Mouse (Mus musculus): Measurements from ENCODE around the gene Nucb1. TPM values are rescaled to one million over a fixed set of nuclear protein-coding genes. Genes with fewer than 3 reads are reported as not detected.
"Not testable (repeated sequence)": the region's sequence is repeated elsewhere in the genome, so short reads cannot be mapped to it uniquely, and the experiment has no call there.

The Nucb1 gene
- polyA plus RNA-seq, 1 experiment = 111 TPM

DNA sequence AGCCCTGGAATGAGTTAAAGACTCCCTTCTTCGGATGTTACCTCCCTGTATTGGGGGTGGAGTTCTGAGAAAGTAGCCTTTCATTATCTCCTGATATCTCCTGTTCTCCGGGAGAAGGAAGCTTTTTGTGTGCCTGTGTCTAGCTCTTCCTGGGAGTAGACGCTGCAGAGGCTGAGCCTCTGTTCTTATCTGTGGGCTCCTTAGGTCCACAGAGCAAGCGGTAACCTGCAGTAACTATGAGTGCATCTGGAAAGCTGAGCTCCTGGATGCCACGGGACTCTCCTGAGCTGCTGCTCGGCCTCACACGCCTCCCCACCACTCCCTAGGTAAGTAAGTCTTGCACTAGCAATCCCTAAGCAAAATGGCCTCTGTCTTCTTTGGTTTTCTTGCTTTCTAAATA is 24.0 kb downstream of the Nucb1 start:
- TF ChIP-seq CTCF (IDR thresholded peaks at IDR 0.05; ENCODE audit: borderline replicate concordance, extremely low read depth, insufficient read depth, insufficient read length) = no peak
- no peak for TF ChIP-seq POLR2A (IDR thresholded peaks at IDR 0.05; ENCODE audit: borderline replicate concordance, extremely low read depth, insufficient read depth, insufficient read length, poor library complexity, severe bottlenecking)
- no peak for DNase-seq (ENCODE audit: low read depth)

DNA sequence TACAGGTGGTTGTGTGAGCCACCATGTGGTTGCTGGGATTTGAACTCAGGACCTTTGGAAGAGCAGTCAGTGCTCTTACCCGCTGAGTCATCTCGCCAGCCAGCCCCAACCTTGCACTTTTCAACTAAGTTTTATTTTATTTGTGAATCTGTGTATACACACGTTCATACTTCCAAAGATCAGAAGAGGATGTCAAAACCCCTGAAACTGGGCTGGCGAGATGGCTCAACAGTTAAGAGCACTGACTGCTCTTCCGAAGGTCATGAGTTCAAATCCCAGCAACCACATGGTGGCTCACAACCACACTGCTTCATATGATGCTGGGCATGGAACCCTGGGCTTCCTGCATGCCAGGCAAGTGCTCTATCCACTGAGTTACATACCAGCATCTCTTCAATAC is 25.2 kb downstream of the Nucb1 start:
- not testable (repeated sequence) for DNase-seq (ENCODE audit: low read depth)

DNA sequence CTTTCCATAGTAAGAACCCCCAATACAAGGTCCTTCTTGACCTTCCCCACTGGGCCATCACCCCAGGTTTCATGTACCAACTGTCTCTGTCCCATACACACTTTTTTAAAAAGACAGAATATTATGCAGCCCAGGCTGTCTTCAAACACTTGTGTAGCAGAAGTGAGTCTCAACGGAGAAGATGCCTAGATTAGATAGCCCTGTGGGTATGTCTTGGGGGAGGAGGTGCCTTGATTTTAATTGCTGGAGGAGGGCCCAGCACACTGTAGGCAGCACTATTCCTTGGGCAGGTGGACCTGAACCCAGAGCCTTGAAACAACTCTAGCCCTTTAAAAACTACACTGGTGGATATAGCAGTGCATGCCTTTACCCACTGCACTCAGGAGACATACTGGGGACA is 28.0 kb downstream of the Nucb1 start:
- no peak for DNase-seq (ENCODE audit: low read depth)
- TF ChIP-seq POLR2A (IDR thresholded peaks at IDR 0.05; ENCODE audit: borderline replicate concordance, extremely low read depth, insufficient read depth, insufficient read length, poor library complexity, severe bottlenecking) (no peak), CTCF (IDR thresholded peaks at IDR 0.05; ENCODE audit: borderline replicate concordance, extremely low read depth, insufficient read depth, insufficient read length) (no peak)

DNA sequence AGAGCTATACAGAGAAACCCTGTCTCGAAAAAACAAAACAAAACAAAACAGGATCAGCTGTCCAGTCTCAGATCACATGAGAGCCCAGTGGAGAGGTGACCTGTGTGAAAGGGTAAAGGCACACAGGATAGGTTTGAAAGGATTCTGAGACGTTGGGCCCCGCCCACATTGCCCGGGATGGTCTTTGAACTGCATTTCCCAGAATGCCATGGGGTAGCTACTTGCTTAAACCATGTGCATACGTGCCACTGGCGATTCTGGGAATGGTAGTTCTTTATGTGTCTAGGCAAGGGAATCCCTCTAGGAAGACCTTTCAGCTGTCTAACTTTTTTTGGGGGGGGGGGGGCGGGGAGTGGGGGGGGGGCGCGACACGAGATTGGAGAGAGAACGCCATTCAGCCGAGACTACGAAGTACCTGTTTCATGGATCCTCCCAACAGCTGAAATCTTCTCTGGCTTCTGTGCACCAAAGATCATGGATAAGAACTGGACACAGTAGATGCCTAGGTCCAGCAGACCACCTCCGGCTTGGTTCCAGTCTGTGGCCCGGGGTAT is 28.8 kb downstream of the Nucb1 start, which contains the start of gene Tulp2:
Tulp2 (plus strand) TSS at position 504 of the 554 bp plus-strand sequence.
- TF ChIP-seq CTCF (IDR thresholded peaks at IDR 0.05; ENCODE audit: borderline replicate concordance, extremely low read depth, insufficient read depth, insufficient read length) = no peak
- no peak for TF ChIP-seq POLR2A (IDR thresholded peaks at IDR 0.05; ENCODE audit: borderline replicate concordance, extremely low read depth, insufficient read depth, insufficient read length, poor library complexity, severe bottlenecking)

DNA sequence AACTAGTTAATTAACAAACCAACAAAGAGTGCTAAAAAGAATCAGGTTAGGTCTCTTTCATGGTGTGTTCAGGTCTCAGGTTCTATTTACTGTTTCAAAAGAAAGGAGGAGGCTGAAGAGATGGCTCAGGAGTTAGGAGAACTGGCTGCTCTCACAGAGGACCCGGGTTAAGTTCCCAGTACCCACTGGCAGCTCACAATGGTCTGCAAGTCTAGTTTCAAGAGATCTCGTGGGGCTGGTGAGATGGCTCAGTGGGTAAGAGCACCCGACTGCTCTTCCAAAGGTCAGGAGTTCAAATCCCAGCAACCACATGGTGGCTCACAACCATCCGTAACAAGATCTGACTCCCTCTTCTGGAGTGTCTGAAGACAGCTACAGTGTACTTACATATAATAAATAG is 29.9 kb downstream of the Nucb1 start:
- not testable (repeated sequence) for DNase-seq (ENCODE audit: low read depth)

More for the DNA sequence above, 28.8 kb downstream of the Nucb1 start, which contains the start of gene Tulp2:
- DNase-seq (ENCODE audit: low read depth) = peak; percentile 79

DNA sequence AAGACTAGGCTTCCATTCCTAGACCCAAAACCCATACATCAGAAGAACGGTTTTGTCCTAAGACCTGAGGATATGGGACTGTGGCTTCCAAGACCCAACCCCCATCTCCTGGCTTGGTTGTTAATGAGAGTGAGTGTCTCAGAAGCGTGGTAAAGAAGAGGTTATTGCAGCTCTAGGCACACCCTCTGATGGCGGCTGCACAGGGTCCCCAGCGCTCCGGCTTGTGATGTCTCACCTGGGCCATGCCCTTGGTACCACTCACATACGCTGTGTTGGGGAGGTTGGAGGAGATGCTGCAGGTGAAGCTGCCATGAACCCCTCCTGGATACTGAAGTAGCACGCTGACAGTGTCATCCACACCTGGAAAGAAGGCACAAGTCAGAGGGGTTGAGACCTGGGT is 31.4 kb downstream of the Nucb1 start:
- TF ChIP-seq CTCF (IDR thresholded peaks at IDR 0.05; ENCODE audit: borderline replicate concordance, extremely low read depth, insufficient read depth, insufficient read length) (no peak), POLR2A (IDR thresholded peaks at IDR 0.05; ENCODE audit: borderline replicate concordance, extremely low read depth, insufficient read depth, insufficient read length, poor library complexity, severe bottlenecking) (no peak)
- no peak for DNase-seq (ENCODE audit: low read depth)

DNA sequence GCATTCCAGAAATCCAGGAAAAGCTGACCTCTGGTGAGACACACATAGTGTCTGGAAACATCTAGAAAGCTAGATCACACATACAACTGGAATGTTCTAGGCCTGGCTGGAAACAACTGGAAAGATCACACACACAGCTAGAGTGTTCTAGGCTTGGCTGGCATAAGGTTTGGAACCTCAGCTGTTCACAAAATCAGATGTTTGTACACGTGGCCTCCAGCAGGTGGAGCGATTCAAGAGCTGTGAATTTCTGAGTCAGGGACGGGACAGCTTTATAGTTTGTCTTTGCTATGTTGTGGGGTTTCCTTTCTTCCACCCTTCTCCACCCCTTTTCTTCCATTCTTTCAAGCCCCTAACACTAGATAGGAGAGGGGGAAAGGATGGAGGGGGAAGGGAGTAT is 33.2 kb downstream of the Nucb1 start:
- peak; percentile 80 for DNase-seq (ENCODE audit: low read depth)
- TF ChIP-seq POLR2A (IDR thresholded peaks at IDR 0.05; ENCODE audit: borderline replicate concordance, extremely low read depth, insufficient read depth, insufficient read length, poor library complexity, severe bottlenecking) (no peak), CTCF (IDR thresholded peaks at IDR 0.05; ENCODE audit: borderline replicate concordance, extremely low read depth, insufficient read depth, insufficient read length) (peak; percentile 77)

DNA sequence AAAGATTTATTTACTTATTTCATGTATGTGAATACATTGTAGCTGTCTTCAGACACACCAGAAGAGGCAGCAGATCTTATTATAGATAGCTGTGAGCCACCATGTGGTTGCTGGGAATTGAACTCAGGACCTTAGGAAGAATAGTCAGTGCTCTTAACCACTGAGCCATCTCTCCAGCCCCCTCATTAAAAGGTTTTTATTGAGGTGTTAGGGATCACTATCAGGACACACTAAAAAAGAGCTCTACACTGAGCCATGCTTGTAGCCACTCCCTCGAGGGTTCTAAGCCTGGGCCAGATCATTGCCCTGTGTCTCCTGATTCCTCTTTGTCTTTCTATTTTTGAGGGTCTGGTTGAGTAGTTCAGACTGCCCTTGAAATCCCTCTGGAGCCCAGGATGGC is 33.8 kb downstream of the Nucb1 start:
- DNase-seq (ENCODE audit: low read depth) = no peak
- no peak for TF ChIP-seq CTCF (IDR thresholded peaks at IDR 0.05; ENCODE audit: borderline replicate concordance, extremely low read depth, insufficient read depth, insufficient read length)

DNA sequence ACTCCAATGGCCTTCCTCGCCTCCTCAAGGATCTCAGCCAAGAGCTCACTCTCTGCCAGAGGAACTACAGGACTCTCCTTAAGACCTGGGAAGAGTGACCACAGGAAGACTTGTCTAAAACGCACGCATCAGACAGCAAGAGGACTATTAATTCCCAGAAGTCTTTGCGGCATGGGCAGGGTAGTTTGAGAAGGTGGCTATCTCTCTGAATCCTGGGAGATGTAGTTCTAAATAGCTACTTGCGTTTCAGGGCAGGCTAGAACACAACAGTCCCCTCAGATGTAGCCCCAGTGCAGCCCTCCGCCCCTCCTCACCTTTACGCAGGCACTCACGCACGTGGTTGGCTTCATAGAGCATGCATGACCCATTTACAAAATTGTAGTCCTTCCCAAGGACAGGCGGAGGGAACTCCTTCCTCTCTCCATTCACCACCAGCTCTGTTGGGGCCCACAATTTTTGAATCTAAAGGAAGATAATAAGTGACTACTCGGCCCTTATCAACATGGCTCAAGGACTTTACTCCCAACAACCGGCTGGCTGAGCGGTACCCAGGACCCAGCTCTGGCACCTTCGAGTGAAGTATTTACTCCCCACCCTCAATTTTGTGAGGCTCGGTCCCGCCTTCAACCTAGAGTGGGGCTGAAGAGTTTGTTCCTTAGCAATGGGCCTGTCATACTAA is 34.8 kb downstream of the Nucb1 start:
- no peak for TF ChIP-seq POLR2A (IDR thresholded peaks at IDR 0.05; ENCODE audit: borderline replicate concordance, extremely low read depth, insufficient read depth, insufficient read length, poor library complexity, severe bottlenecking)
- no peak for TF ChIP-seq CTCF (IDR thresholded peaks at IDR 0.05; ENCODE audit: borderline replicate concordance, extremely low read depth, insufficient read depth, insufficient read length)
- peak; percentile 54 for DNase-seq (ENCODE audit: low read depth)

DNA sequence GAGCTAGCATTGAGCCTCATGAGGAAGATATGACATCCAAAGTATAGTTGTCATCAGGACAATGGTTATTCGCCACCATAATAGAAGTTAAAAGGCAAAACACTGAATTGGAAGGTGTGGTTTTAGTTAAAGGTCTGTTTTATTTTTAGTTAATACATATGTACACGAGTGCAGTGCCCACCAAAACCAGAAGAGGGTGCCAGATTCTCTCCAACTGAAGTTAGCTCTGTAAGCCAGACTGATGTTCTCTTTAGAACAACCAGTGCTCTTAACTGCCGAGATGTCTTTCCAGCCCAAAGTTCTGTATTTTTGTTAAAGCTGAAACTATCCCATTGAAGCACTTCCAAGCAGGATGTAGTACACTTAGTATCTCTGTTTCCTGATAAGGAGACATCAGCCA is 39.3 kb downstream of the Nucb1 start:
- DNase-seq (ENCODE audit: low read depth) = peak; percentile 80

DNA sequence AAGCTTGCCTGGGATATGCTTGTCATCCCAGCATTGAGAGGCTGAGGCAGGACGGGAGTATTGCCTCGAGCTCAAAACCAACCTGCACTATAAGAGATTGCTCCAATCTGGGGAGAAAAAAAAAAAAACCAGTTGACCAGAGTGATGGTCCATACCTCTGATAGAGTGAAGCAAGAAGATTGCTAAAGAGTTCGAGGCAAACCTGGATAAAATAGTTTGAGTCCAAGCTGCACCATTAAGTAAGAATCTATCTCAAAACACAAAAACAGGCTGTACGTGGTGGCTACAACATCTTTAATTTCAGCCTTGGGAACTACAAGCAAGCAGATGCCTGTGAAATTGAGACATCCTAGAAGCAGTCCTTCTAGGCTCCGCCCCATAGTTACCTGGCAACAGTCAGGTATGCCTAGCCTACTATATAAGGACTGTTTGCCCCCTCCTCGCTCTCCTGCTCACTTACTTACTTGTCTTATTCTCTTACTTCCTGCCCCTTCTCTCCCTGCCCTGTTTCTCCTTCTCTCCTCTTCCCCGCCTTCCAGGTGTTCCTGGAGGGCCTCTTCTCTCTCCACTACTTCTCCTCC is 43.0 kb downstream of the Nucb1 start:
- TF ChIP-seq CTCF (IDR thresholded peaks at IDR 0.05; ENCODE audit: borderline replicate concordance, extremely low read depth, insufficient read depth, insufficient read length) (no peak), POLR2A (IDR thresholded peaks at IDR 0.05; ENCODE audit: borderline replicate concordance, extremely low read depth, insufficient read depth, insufficient read length, poor library complexity, severe bottlenecking) (no peak)
- DNase-seq (ENCODE audit: low read depth) = no peak

More for the DNA sequence above, 39.3 kb downstream of the Nucb1 start:
- TF ChIP-seq POLR2A (IDR thresholded peaks at IDR 0.05; ENCODE audit: borderline replicate concordance, extremely low read depth, insufficient read depth, insufficient read length, poor library complexity, severe bottlenecking) = no peak
- peak; percentile 69; the same call in 1 of the 2 replicates for TF ChIP-seq CTCF (IDR thresholded peaks at IDR 0.05; ENCODE audit: borderline replicate concordance, extremely low read depth, insufficient read depth, insufficient read length)

DNA sequence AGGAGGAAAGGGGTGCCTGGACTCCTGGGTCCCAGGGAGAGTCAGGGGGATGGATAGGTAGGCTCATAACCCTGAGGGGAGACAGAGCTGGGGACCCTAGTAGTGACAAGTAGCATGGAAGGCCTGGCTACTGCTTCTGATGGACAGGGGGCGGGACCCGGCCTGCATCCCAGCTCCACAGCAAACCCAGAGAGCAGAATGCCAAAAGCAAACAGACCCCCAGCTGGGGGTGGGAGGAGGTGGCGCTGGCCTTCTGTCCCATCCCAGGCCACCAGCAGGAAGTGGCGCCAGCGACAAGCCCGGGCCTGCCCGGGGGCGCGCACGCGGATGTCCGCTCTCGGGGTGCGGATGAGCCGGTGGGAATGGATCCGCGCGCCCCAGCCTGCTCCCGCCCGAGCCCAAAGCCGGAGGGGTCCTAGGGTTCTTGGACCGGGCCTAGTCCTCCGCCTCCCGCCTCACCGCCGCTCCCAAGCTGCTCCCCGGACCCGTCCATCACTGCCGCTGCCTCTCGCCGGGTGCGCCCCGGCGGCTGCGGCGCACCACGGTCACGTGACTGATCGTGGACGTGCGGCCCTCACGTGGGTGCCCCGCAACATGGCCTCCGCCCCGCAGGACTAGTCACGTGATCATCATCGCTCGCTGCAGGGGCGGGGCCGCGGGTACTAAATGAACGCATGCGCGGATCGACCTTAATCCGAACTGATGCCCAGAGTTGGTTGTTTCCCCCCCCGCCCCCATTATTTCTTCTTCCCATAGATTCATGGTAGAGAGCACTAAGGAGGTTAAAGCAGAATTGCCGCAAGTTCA is 43.7 kb downstream of the Nucb1 start, which contains the start of gene Bax:
Bax (minus strand) TSS at position 616 of the 807 bp plus-strand sequence.
- DNase-seq (ENCODE audit: low read depth) = peak; percentile 98
- TF ChIP-seq CTCF (IDR thresholded peaks at IDR 0.05; ENCODE audit: borderline replicate concordance, extremely low read depth, insufficient read depth, insufficient read length) = no peak
- peak; percentile 94 for TF ChIP-seq POLR2A (IDR thresholded peaks at IDR 0.05; ENCODE audit: borderline replicate concordance, extremely low read depth, insufficient read depth, insufficient read length, poor library complexity, severe bottlenecking)

All from brain, embryonic 14.5 days (tissue).